Mouse (Mus musculus): ENCODE data around the gene Echdc2. TPM values are rescaled to one million over a fixed set of nuclear protein-coding genes. Genes with fewer than 3 reads are reported as not detected.
"Not testable (repeated sequence)": the region's sequence is repeated elsewhere in the genome, so short reads cannot be mapped to it uniquely, and the experiment has no call there.

Gene Echdc2
- total RNA-seq (2021), result 10 to 100 TPM; 30.6 to 33.2 TPM

GRCm38 (mm10) chr4:108165152-108165895, at the start of gene Echdc2:
TSS of gene Echdc2 (plus strand) at chr4:108165437.
- peak; percentile 39 to 48 for DNase-seq
- intact Hi-C loops (cut with DNase I), result loop anchor here (5.0 kb wide), 1 partner anchor 162 kb away; the partner anchor contains the start of gene Coa7

- DNase-seq, result no peak
- intact Hi-C loops (cut with DNase I), result no loop called here
These were observed 48.8 kb upstream of the Echdc2 start for GRCm38 (mm10) chr4:108116466-108116865.

- DNase-seq, result peak in 1 of 2 experiments; percentile 3
- intact Hi-C loops (cut with DNase I), result no loop called here
These were observed 47.7 kb upstream of the Echdc2 start for GRCm38 (mm10) chr4:108117488-108117887.

- intact Hi-C loops (cut with DNase I), result no loop called here
- DNase-seq, result peak; percentile 93 to 95
These were observed 47.0 kb upstream of the Echdc2 start for GRCm38 (mm10) chr4:108117924-108118876.

- no peak for DNase-seq
- intact Hi-C loops (cut with DNase I), result loop anchor here (5.0 kb wide), 1 partner anchor 203 kb away; the partner anchor contains the start of gene Coa7
These were observed 41.1 kb upstream of the Echdc2 start for GRCm38 (mm10) chr4:108124104-108124503.

GRCm38 (mm10) chr4:108126260-108126659, 39.0 kb upstream of the Echdc2 start:
- intact Hi-C loops (cut with DNase I), result no loop called here
- no peak for DNase-seq

- intact Hi-C loops (cut with DNase I), result no loop called here
- no peak for DNase-seq
These were observed 37.7 kb upstream of the Echdc2 start for GRCm38 (mm10) chr4:108127516-108127915.

GRCm38 (mm10) chr4:108128339-108128738, 36.9 kb upstream of the Echdc2 start:
- DNase-seq, result peak; percentile 3 to 8

GRCm38 (mm10) chr4:108130452-108130851, 34.8 kb upstream of the Echdc2 start:
- intact Hi-C loops (cut with DNase I), result no loop called here

More at GRCm38 (mm10) chr4:108128339-108128738, 36.9 kb upstream of the Echdc2 start:
- intact Hi-C loops (cut with DNase I), result no loop called here

GRCm38 (mm10) chr4:108136938-108137337, 28.3 kb upstream of the Echdc2 start:
- DNase-seq, result no peak
- intact Hi-C loops (cut with DNase I), result no loop called here

More at GRCm38 (mm10) chr4:108130452-108130851, 34.8 kb upstream of the Echdc2 start:
- no peak for DNase-seq

- not testable (repeated sequence) for DNase-seq
These were observed 22.1 kb upstream of the Echdc2 start for GRCm38 (mm10) chr4:108143178-108143577.

GRCm38 (mm10) chr4:108143778-108144177, 21.5 kb upstream of the Echdc2 start:
- DNase-seq, result no peak
- intact Hi-C loops (cut with DNase I), result no loop called here

More at GRCm38 (mm10) chr4:108143178-108143577, 22.1 kb upstream of the Echdc2 start:
- intact Hi-C loops (cut with DNase I), result not testable (repeated sequence)

- no peak for DNase-seq
- intact Hi-C loops (cut with DNase I), result no loop called here
These were observed 20.4 kb upstream of the Echdc2 start, which contains the start of gene Scp2 for GRCm38 (mm10) chr4:108144880-108145279. TSS of gene Scp2 (minus strand) at chr4:108144998.

GRCm38 (mm10) chr4:108145554-108145953, 19.7 kb upstream of the Echdc2 start:
- DNase-seq; intact Hi-C loops (cut with DNase I): not testable (repeated sequence)

- intact Hi-C loops (cut with DNase I); DNase-seq: not testable (repeated sequence)
These were observed 10.1 kb upstream of the Echdc2 start for GRCm38 (mm10) chr4:108155141-108155540.

GRCm38 (mm10) chr4:108161936-108162335, 3.3 kb upstream of the Echdc2 start:
- DNase-seq, result no peak
- intact Hi-C loops (cut with DNase I), result no loop called here

GRCm38 (mm10) chr4:108163291-108163690, 1.9 kb upstream of the Echdc2 start:
- intact Hi-C loops (cut with DNase I), result no loop called here
- no peak for DNase-seq

- intact Hi-C loops (cut with DNase I), result loop anchor here (5.0 kb wide), 1 partner anchor 160 kb away; the partner anchor contains the start of gene Coa7
- no peak for DNase-seq
These were observed 1.6 kb downstream of the Echdc2 start for GRCm38 (mm10) chr4:108166874-108167273.

GRCm38 (mm10) chr4:108168056-108168455, 2.8 kb downstream of the Echdc2 start:
- intact Hi-C loops (cut with DNase I), result loop anchor here (5.0 kb wide), 1 partner anchor 159 kb away; the partner anchor contains the start of gene Coa7
- DNase-seq, result no peak

GRCm38 (mm10) chr4:108182278-108182677, 17.0 kb downstream of the Echdc2 start:
- intact Hi-C loops (cut with DNase I), result no loop called here

More at GRCm38 (mm10) chr4:108182278-108182677, 17.0 kb downstream of the Echdc2 start:
- no peak for DNase-seq

Measured in heart, postnatal 36 days (tissue).